Mouse (Mus musculus) layer of hippocampus, adult 9-11 months (tissue): Measurements from ENCODE around the gene Tmem102.

Source experiments
- DNase-seq: peaks from one replicate; pipeline ENCODE4 v3.0.0; 2022

The Tmem102 gene

GRCm38 (mm10) chr11:69804972-69805909 lies at the start of gene Tmem102:
Tmem102 (minus strand) TSS chr11:69805624.
- DNase-seq = no peak

DNA sequence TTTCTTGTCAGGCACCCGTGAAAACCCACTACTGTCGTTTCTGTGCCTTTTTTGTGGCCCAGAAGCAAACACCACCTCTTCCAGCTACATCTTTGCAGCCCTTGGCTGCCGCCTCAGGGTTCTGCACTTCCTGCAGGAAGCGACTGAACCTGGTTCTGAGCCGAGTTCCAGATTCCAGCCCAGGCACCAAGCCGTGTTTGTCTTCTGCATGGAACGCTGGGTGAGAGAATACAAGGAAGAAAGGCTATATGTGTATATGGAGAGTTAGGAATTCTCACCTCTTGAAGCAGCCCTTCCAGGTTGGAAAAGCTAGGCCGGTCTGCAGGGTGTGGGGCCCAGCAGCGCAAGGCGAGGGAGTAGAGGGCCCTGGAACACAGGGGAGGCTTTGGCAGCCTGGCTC lies 49.3 kb upstream of the Tmem102 start:
- no peak for DNase-seq

- DNase-seq = no peak
Measured at GRCm38 (mm10) chr11:69853994-69854393, 48.6 kb upstream of the Tmem102 start.

DNA sequence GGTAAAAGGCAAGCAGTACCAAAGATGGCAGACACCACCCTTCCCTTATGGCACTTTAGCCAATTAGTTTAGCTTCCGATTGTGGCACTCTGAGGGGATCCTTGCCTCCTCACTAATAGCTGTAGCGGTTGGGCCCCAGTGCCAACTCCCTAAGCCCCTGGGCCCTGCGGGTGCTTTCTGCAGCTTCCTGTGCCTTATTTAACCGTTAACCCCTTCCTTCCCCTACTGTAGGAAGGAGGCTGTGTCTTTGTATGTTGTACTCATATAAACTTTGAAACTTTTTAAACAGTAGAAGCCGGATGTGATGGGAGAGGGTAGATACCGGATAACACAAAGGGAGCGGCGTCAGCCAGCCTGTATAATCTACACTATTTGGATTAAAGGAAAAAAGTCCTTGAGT lies 45.3 kb upstream of the Tmem102 start:
- DNase-seq = no peak

DNA sequence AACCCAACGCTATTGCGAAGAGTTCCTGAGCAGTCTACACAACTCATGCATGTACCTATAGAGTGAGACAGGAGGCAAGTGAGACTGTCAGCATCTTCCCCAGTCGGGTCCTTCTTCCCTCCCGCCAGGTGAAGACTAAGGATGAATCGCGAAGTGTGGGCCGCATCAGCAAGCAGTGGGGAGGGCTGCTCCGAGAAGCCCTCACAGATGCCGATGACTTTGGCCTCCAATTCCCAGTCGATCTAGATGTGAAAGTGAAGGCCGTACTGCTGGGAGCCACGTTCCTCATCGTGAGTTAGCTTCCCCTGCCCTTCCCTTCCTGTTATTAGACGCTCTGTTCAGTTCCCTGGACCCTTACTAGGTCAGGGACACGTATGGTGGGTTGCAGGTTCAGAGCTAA lies 44.5 kb upstream of the Tmem102 start:
- DNase-seq = no peak

- DNase-seq = no peak
Measured at GRCm38 (mm10) chr11:69849128-69849527, 43.7 kb upstream of the Tmem102 start.

GRCm38 (mm10) chr11:69848021-69848420 lies 42.6 kb upstream of the Tmem102 start:
- no peak for DNase-seq

DNA sequence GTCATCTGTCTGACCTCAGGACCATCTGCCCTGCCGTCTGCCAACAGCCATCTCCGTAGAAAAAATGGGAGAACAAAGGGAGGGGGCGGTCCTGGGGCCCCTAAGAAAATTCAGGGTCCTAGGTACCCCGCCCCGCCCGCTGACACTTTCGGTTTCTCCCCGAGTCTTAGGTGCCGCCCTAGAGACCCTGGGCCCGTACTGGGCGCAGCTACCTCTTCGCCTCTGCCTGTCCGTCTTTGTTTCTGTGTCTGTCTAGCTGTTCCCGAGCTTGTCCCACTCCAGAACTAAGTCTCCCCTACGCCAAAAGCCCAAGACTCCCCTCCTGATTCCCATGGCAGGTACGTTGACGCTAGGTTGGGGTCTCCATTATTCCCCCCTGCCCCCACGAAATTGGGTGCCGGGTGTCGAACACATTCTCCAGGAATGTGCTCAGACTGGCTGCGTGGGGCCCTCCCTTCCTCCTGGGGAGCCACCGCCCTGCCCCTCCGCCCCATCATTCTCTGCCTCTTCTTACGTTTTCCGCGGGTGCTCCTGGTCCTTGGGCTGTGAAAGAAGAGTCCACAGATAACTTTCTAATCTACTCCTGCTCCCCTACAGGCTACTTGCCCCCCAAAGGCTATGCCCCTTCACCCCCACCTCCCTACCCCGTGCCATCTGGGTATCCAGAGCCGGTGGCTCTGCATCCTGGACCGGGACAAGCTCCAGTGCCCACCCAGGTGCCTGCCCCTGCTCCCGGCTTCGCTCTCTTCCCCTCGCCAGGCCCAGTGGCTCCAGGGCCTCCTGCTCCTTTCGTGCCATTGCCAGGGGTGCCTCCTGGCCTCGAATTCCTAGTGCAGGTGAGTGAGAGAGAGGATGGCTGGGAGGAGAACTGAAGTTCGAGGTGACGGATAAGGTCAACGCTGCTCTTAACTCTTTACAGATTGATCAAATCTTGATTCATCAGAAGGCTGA lies 41.6 kb upstream of the Tmem102 start:
- DNase-seq = no peak

DNA sequence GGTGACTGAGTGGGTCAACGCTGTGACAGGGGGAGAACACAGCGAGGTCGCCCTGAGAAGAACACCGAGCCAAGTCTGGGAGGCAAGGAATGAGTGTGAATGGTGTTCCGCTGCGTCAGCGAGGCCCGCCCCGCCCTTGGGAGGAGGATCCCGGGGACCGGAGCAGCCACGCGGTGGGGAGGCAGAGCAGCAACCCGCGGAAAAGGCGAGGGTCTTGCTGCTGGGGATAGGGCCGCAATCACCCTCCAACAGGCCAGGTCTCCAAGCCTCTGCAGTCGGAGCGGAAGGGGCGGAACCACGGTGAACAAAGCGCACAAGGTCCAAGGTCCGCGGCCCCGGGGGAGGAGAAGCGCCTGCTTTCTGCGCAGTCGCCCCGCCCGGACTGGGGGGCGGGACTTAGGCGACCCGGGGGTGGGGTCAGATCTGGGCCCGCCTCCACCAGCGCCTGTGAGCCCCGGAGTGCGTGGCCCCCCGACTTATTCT lies 40.8 kb upstream of the Tmem102 start, which contains the start of gene Plscr3:
Plscr3 (plus strand) TSS at position 179 of the 483 bp plus-strand sequence.
- peak; percentile 88 for DNase-seq

- no peak for DNase-seq
Measured at GRCm38 (mm10) chr11:69838714-69839104, 33.3 kb upstream of the Tmem102 start.

GRCm38 (mm10) chr11:69837952-69838713 lies 32.7 kb upstream of the Tmem102 start, which contains the start of gene Tmem256:
Tmem256 (plus strand) TSS chr11:69838514.
- peak; percentile 99 for DNase-seq

DNA sequence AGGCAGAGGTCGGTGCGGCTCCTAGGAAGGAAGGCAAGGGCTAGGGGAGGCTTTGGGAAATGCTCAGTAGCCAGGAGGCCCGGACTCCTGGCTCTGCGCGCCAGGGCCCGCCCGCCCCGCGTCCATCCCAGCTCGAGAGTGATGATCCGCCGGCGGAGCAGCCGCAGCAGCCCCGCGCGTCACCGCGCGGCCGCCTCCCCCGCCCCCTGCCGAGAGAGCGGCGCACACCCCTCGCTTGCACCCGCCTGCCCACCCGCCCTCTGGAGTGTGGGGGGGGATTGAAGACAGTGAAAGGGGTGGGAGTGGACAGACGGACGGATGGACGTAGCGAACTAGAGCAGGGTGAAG lies 32.2 kb upstream of the Tmem102 start, which contains the start of gene Nlgn2:
Nlgn2 (minus strand) TSS at position 181 of the 348 bp plus-strand sequence.
- no peak for DNase-seq

DNA sequence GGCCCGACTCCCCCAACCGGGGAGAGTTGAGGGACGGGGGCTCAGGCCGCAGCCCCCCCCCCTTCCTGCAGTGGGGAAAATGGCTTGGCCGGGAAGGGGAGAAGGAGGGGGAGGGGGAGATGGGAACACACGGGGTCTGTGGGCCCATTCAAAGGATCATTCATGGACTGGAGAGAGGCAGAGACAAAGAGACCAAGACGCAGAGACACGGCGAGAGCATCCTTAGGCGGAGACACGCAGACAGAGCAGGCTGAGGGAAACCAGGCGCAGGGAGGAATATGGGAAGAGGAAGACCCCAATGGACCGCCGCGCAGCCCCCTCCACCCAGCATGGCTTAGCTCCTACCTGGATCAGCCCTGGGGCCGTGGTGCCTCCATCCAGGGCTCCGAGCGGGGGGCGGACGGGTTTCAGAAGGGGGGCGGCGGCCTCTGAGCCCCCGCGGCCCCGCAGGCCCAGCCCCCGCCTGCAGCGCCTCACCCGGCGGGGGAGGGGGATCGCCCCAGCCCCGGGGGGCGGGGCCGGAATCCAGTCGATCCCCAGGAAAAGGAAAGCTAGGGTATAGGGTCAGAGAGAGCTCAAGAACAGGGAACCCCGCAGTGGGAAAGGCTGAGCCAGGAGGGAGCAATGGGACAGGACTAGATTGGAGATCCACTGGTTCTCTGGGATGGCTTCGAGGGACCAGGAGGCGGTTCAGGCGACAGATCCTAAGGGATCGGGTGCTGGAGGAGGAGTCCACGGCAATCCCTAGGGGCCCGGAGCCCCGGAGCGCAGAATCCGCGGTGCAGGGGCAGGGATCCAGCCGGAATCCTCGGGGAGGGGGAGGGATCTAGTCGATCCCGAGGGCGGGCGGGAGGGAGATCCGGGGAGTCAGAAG lies 31.5 kb upstream of the Tmem102 start:
- peak; percentile 44 for DNase-seq

DNA sequence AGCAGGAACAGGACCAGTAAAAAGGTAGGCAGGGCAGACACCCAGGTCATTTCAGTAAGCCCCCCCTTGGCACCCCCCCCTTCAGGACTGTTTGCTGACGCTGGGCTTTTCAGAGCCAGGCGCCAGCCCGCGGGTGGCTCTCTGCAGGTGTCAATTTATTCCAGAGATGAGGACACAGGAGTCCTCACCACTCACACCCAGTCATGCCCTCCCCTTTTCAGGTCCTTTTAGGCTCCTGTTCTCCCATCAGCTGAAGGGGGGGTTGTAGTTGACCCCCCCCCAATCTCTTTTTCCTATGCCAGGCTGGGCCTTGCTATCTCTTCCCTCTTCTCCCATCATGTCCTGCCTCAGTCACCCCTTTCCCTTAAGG lies 30.5 kb upstream of the Tmem102 start:
- DNase-seq = no peak

DNA sequence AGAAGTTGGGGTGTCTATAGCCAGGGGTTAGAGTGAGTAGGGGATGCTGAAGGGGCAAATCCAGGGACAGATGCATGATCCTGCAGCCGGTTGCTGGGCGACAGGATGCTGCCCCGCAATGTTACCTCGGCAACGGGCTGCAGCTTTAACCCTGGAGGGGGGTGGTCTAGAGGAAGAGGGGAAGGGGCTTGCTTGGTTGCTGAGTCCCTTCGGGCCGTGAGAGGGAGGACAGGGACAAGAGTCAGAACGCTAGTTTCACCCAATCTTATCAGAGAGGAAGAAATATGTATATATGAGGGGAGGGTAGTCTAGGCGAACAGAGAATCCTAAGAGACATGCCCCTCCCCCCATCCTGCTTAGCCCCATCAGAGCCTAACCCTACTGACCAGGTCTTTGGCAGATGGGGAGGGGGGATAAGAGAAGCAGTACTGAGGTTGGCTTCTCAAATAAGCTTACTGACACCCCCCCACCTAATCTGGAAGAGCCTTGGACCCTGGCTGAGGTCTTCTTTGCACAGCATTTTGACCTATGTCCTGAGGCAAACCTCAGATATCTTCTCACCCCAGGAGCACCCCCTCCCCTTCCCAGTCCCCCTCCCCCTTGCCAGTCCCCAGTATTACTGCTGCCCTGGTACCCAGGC lies 30.0 kb upstream of the Tmem102 start:
- DNase-seq = no peak

GRCm38 (mm10) chr11:69834001-69834549 lies 28.7 kb upstream of the Tmem102 start:
- DNase-seq = no peak

DNA sequence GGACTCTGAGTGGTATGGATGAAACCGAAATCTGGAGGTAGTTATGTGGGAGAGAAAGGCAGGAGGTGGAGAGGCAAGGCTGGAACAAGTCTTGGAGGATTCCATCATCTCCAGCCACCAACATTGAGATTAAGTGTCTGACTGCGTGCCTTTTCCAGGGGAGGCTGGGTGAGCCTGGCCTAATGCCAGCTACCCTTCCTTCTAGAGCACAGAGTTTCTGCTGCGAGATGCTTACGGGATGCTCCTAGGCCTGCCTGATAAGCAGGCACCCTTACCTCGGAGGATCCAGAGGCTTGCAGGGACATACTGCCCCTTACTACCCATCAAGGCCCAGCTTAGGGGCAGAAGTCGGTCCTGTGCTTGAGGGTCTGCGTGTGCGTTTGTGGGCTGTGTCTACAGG lies 28.1 kb upstream of the Tmem102 start:
- no peak for DNase-seq

DNA sequence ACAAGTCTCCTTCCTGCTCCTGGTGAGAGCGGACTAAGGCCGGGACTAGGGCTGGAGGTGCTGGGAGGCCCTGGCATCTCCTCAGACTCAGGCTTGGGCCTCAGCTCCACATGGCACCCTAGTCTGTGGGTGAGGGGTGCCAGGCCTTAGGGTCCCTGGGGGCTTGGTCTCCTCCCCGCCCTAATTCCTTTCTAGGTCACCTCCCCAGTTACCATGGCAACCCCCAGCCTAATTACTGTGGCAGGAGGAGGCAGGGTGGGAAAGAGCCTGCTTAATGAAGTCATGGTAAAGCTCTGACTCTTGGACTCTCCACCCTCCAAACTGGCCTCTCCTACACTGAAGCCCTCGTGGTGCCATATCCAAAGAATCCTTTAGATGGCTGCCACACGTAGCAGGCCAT lies 23.4 kb upstream of the Tmem102 start:
- no peak for DNase-seq

DNA sequence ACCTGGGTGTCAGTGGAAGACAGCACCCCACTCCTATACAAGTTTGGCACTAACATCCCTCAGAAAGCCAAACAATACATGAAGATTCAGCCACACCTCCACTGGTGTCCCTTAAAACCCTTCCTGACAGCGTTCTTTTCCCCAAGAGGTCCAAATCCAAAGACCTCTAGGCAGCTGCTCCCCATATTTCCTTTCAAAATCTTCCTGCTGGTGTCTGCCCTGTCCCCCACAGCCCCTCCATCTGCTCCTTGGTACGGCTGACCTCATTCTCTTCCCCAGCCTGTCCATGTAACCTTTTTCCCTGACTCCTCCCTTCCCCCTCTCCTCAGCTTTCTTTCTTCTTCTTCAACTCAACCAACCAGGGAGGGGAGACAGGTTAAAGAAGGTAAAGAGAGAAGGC lies 18.0 kb upstream of the Tmem102 start:
- DNase-seq = no peak

DNA sequence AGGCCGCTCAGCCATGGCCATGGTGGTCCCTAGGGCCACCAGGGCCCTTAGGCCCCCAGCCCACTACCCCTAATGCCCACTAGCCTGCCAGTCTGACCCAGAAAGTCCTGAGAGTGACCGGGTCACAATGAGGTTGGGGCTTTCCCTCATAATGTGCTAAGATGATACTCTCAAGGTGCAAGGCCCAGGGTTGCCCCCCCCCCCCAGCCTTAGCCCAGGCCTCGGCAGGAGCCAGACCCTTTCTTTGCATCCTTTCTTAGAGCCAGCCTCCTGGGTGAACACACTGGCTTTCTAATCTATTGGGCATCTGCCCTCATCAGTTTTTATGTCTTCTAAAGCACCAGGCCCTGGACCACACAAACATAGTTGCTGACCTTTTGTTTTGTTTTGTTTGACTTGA lies 16.7 kb upstream of the Tmem102 start, which contains the start of gene Spem1:
Spem1 (minus strand) TSS at position 101 of the 400 bp plus-strand sequence.
- no peak for DNase-seq

DNA sequence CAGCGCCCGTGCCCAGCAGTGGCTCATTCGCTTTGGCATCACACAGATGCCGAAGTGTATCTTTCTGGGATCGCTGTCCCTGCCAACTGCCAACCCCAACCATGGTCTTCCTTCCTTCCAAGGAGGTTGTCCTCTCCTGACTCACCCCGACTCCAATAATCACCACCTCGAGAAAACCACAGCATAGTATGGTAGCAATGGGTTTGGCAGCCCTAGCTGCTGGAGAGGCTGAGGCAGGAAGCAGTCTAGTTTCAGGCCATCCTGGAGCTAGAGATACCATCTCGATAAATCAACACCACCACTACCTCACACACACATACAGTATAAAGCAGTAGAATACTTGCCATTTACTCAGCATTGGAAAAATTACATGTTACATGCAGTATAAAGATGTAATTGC lies 13.4 kb upstream of the Tmem102 start:
- DNase-seq = no peak
